Mouse (Mus musculus): Measurements from ENCODE around the gene Zfp865.

GRCm38 (mm10) chr7:4993347-4993998 is 26.7 kb upstream of the Zfp865 start:
- TF ChIP-seq CTCF (IDR thresholded peaks at IDR 0.05; ENCODE audit: control insufficient read depth, insufficient read depth, insufficient read length) (no peak), MAX (IDR thresholded peaks at IDR 0.05) (no peak), USF1 (IDR thresholded peaks at IDR 0.05; ENCODE audit: low read depth) (no peak), CEBPB (IDR thresholded peaks at IDR 0.05; ENCODE audit: low read depth) (no peak), MYOG (IDR thresholded peaks at IDR 0.05; ENCODE audit: control insufficient read depth, extremely low read depth, insufficient read length) (no peak), FOSL1 (IDR thresholded peaks at IDR 0.05; ENCODE audit: insufficient read depth, low read length, poor library complexity, severe bottlenecking) (no peak)

All from C2C12 (cell line).